Mouse (Mus musculus) ES-Bruce4 (cell line): ENCODE data around the gene Pdzd2.

Source experiments
- CTCF ChIP-seq: IDR thresholded peaks from one replicate; pipeline ENCODE4 v1.8.1; 2011; ENCODE audit warnings: low read depth, low read length
- EP300 ChIP-seq: IDR thresholded peaks from 2 replicates; pipeline ENCODE4 v1.6.1; 2011; ENCODE audit warnings: low read depth, low read length; ENCODE audit not compliant: insufficient read depth
- POLR2A ChIP-seq: IDR thresholded peaks from one replicate; pipeline ENCODE4 v1.8.1; 2011; ENCODE audit warnings: low read length; ENCODE audit not compliant: insufficient read depth

DNA sequence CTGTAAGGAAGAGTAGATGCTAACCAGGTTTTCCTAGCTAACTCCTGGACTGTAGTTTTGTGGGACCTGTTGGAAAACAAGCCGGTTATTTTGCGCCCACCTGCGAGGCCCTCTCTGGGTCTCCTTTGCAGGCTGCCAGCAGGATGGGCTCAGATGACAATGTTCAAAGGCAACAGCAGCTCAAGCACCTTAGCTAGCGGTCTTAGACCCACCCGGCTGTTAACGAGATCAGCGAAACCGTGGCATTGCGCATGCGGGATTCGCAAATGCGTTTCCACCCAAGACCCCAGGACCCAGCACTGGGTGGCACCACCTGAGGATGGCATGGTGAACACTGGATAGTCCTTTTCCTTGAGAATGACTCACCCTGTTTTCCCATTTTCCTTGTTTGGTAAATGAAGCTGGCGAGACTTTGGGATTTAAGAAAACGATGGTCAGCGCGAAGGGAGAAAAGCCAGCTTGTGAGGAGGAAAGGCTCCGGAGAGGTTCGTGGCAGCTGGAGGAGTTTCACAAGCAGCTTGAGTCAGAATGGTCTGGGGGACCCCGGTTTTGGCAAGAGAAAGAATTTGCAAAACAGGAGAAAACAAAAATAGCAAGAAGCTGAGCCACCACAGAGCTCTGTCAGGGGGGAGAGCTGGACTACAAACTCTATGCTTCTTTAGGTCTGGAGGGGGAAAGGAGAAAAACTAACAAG is 379.1 kb downstream of the Pdzd2 start:
- no peak for TF ChIP-seq POLR2A
- TF ChIP-seq EP300, result no peak
- no peak for TF ChIP-seq CTCF
